Mouse (Mus musculus): Measurements from ENCODE around the gene Hist1h3h. TPM values are rescaled to one million over a fixed set of nuclear protein-coding genes. Genes with fewer than 3 reads are reported as not detected.
"Not testable (repeated sequence)": the region's sequence is repeated elsewhere in the genome, so short reads cannot be mapped to it uniquely, and the experiment has no call there.

The Hist1h3h gene
- total and polyA plus RNA-seq, 2 experiments from 2014 or later, result 532 TPM; not detected in 1

- no peaks in the 10 kb centered on the region for H3K9me3 ChIP-seq (ENCODE audit: low read length)
- DNase-seq (ENCODE audit: low spot score) (peak; percentile 79), ATAC-seq (ENCODE audit: low FRiP score) (peak; percentile 88)
- no peaks in the 10 kb centered on the region for H3K36me3 ChIP-seq (ENCODE audit: insufficient read depth, low read length)
- H3K4me1 ChIP-seq (ENCODE audit: insufficient read depth, low read length), result no peaks in the 10 kb centered on the region; the same call in 1 of the 2 replicates
- 2% methylated on average over 22 of the region's 22 CpGs for WGBS
- peak overlapping the region; percentile 72 for H3K4me3 ChIP-seq (ENCODE audit: low read depth, low read length)
- no peak overlapping the region for H3K27ac ChIP-seq (ENCODE audit: low read depth, low read length)
- peak overlapping the region; percentile 61 for H3K4me2 ChIP-seq (ENCODE audit: low read depth, low read length, poor library complexity, severe bottlenecking)
- peak overlapping the region; percentile 2 for H3K9ac ChIP-seq (replicated peaks; ENCODE audit: low read length, poor library complexity, severe bottlenecking)
- TF ChIP-seq CTCF (IDR thresholded peaks at IDR 0.05), result no peak
- no peaks in the 10 kb centered on the region for H3K27me3 ChIP-seq (ENCODE audit: insufficient read depth, low read length)
Measured at GRCm38 (mm10) chr13:21710821-21711525, 6.5 kb upstream of the Hist1h3h start.

- Histone ChIP-seq H3K4me2 (ENCODE audit: low read depth, low read length, poor library complexity, severe bottlenecking) (peak overlapping the region; percentile 61), H3K36me3 (ENCODE audit: insufficient read depth, low read length) (no peaks in the 10 kb centered on the region), H3K4me3 (ENCODE audit: low read depth, low read length) (peak overlapping the region; percentile 72), H3K4me1 (ENCODE audit: insufficient read depth, low read length) (peaks cover under 1% of the 10 kb centered on the region; the same call in 1 of the 2 replicates), H3K27ac (ENCODE audit: low read depth, low read length) (no peak overlapping the region), H3K27me3 (ENCODE audit: insufficient read depth, low read length) (no peaks in the 10 kb centered on the region), H3K9ac (replicated peaks; ENCODE audit: low read length, poor library complexity, severe bottlenecking) (no peak overlapping the region), H3K9me3 (ENCODE audit: low read length) (no peaks in the 10 kb centered on the region)
- ATAC-seq (ENCODE audit: low FRiP score), result no peak
- TF ChIP-seq CTCF (IDR thresholded peaks at IDR 0.05), result no peak
- 24% methylated on average over 4 of the region's 4 CpGs for WGBS
- no peak for DNase-seq (ENCODE audit: low spot score)
Measured at GRCm38 (mm10) chr13:21711698-21712097, 5.8 kb upstream of the Hist1h3h start.

GRCm38 (mm10) chr13:21714725-21715124, 2.7 kb upstream of the Hist1h3h start:
- H3K27me3 ChIP-seq (ENCODE audit: insufficient read depth, low read length), result no peaks in the 10 kb centered on the region
- TF ChIP-seq CTCF (IDR thresholded peaks at IDR 0.05), result peak; percentile 95
- under 1% methylated on average over 7 of the region's 7 CpGs for WGBS
- H3K4me1 ChIP-seq (ENCODE audit: insufficient read depth, low read length), result peaks cover 2% of the 10 kb centered on the region
- DNase-seq (ENCODE audit: low spot score), result peak; percentile 67
- ATAC-seq (ENCODE audit: low FRiP score), result no peak
- peak overlapping the region; percentile 38 for H3K4me3 ChIP-seq (ENCODE audit: low read depth, low read length)
- peak overlapping the region; percentile 73 for H3K4me2 ChIP-seq (ENCODE audit: low read depth, low read length, poor library complexity, severe bottlenecking)
- no peak overlapping the region for H3K27ac ChIP-seq (ENCODE audit: low read depth, low read length)
- no peak overlapping the region for H3K9ac ChIP-seq (replicated peaks; ENCODE audit: low read length, poor library complexity, severe bottlenecking)
- H3K9me3 ChIP-seq (ENCODE audit: low read length), result no peaks in the 10 kb centered on the region
- H3K36me3 ChIP-seq (ENCODE audit: insufficient read depth, low read length), result no peaks in the 10 kb centered on the region

GRCm38 (mm10) chr13:21715131-21715863, 2.2 kb upstream of the Hist1h3h start:
- Histone ChIP-seq H3K4me3 (ENCODE audit: low read depth, low read length) (peak overlapping the region; percentile 38), H3K9ac (replicated peaks; ENCODE audit: low read length, poor library complexity, severe bottlenecking) (0 out of 2 replicates have a peak overlapping the region, but pooled peaks have one; percentile 19), H3K4me2 (ENCODE audit: low read depth, low read length, poor library complexity, severe bottlenecking) (peak overlapping the region; percentile 73), H3K9me3 (ENCODE audit: low read length) (no peaks in the 10 kb centered on the region), H3K4me1 (ENCODE audit: insufficient read depth, low read length) (peaks cover 2% of the 10 kb centered on the region), H3K27ac (ENCODE audit: low read depth, low read length) (0 out of 2 replicates have a peak overlapping the region, but pooled peaks have one; percentile 51), H3K27me3 (ENCODE audit: insufficient read depth, low read length) (no peaks in the 10 kb centered on the region), H3K36me3 (ENCODE audit: insufficient read depth, low read length) (no peaks in the 10 kb centered on the region)
- no peak for DNase-seq (ENCODE audit: low spot score)
- under 1% methylated on average over 22 of the region's 22 CpGs for WGBS
- no peak for ATAC-seq (ENCODE audit: low FRiP score)
- TF ChIP-seq CTCF (IDR thresholded peaks at IDR 0.05), result no peak

- H3K27me3 ChIP-seq (ENCODE audit: insufficient read depth, low read length); H3K9me3 ChIP-seq (ENCODE audit: low read length); H3K4me1 ChIP-seq (ENCODE audit: insufficient read depth, low read length); H3K36me3 ChIP-seq (ENCODE audit: insufficient read depth, low read length): not testable (repeated sequence)
- Histone ChIP-seq H3K9ac (replicated peaks; ENCODE audit: low read length, poor library complexity, severe bottlenecking) (peak within 1 kb of the TSS; percentile 50; the same call in 1 of the 2 replicates), H3K27ac (ENCODE audit: low read depth, low read length) (peak within 1 kb of the TSS; percentile 71), H3K4me3 (ENCODE audit: low read depth, low read length) (peak within 1 kb of the TSS; percentile 38), H3K4me2 (ENCODE audit: low read depth, low read length, poor library complexity, severe bottlenecking) (peak within 1 kb of the TSS; percentile 73)
- ATAC-seq (ENCODE audit: low FRiP score), result peak; percentile 96
- WGBS, result under 1% methylated on average over 24 of the region's 50 CpGs
- peak; percentile 98 for DNase-seq (ENCODE audit: low spot score)
Measured at GRCm38 (mm10) chr13:21715864-21716539, 1.5 kb upstream of the Hist1h3h start, which contains the start of the genes Hist1h2bl and Hist1h2ai. Gene Hist1h2bl, minus strand, starts transcription at chr13:21716143. Gene Hist1h2ai, plus strand, starts transcription at chr13:21716422.

GRCm38 (mm10) chr13:21716540-21717391, 693 bp upstream of the Hist1h3h start:
- H3K4me3 ChIP-seq (ENCODE audit: low read depth, low read length), result peak overlapping the region; percentile 38
- H3K4me2 ChIP-seq (ENCODE audit: low read depth, low read length, poor library complexity, severe bottlenecking), result peak overlapping the region; percentile 73
- not testable (repeated sequence) for H3K4me1 ChIP-seq (ENCODE audit: insufficient read depth, low read length); H3K9me3 ChIP-seq (ENCODE audit: low read length); H3K36me3 ChIP-seq (ENCODE audit: insufficient read depth, low read length); H3K27me3 ChIP-seq (ENCODE audit: insufficient read depth, low read length); DNase-seq (ENCODE audit: low spot score)
- ATAC-seq (ENCODE audit: low FRiP score), result peak; percentile 50
- WGBS, result under 1% methylated on average over 10 of the region's 38 CpGs
- peak overlapping the region; percentile 50; the same call in 1 of the 2 replicates for H3K9ac ChIP-seq (replicated peaks; ENCODE audit: low read length, poor library complexity, severe bottlenecking)
- H3K27ac ChIP-seq (ENCODE audit: low read depth, low read length), result peak overlapping the region; percentile 71
